7 mouse cellular contexts compared by ENCODE assay signal in genomic region chr8:4275275-4276110, GRCm38 (mm10). TPM values are rescaled to one million over a fixed set of nuclear protein-coding genes. Genes with fewer than 3 reads are reported as not detected.
DNase-seq lines count a peak whose midpoint lies in the region; ATAC-seq lines count a peak whose summit lies in the region.

TSS of gene Timm44 (minus strand) at chr8:4275913.

- intact Hi-C loops in gastrocnemius, postnatal 36 days (cut with DNase I), result loop anchor here (5.0 kb wide), 1 partner anchor 47 kb away; no protein-coding TSS in a partner anchor
- intact Hi-C loops in left cerebral cortex, postnatal 25 days (cut with DNase I), result loop anchor here (5.0 kb wide), 1 partner anchor 47 kb away; no protein-coding TSS in a partner anchor

- ATAC-seq in intestine, embryonic 15.5 days, result peak; percentile 99

- no peaks in the 10 kb centered on the region for H3K9me3 ChIP-seq in intestine, embryonic 15.5 days
- no peaks in the 10 kb centered on the region for H3K9me3 ChIP-seq in midbrain, embryonic 10.5 days (replicated peaks)

- H3K36me3 ChIP-seq in intestine, embryonic 15.5 days, result peaks cover 16% of the 10 kb centered on the region; the same call in 1 of the 2 replicates
- H3K36me3 ChIP-seq in midbrain, embryonic 10.5 days, result peaks cover 37% of the 10 kb centered on the region

- peak within 1 kb of the TSS; percentile 67 for H3K9ac ChIP-seq in intestine, embryonic 15.5 days

- no peaks in the 10 kb centered on the region for H3K27me3 ChIP-seq in intestine, embryonic 15.5 days (replicated peaks)
- H3K27me3 ChIP-seq in midbrain, embryonic 10.5 days (ENCODE audit: low read depth, poor library complexity, severe bottlenecking), result no peaks in the 10 kb centered on the region

- peak within 1 kb of the TSS; percentile 75 for H3K4me2 ChIP-seq in intestine, embryonic 15.5 days (replicated peaks)

- H3K4me3 ChIP-seq in intestine, embryonic 15.5 days (replicated peaks), result peak within 1 kb of the TSS; percentile 68
- H3K4me3 ChIP-seq in midbrain, embryonic 10.5 days, result peak within 1 kb of the TSS; percentile 91

- peak; percentile 97 for DNase-seq in adrenal gland, adult 2 months
- peak; percentile 97 for DNase-seq in embryo, embryonic 11.5 days (ENCODE audit: low read depth, low spot score)
- peak; percentile 86 to 90 for DNase-seq in gastrocnemius, postnatal 36 days
- DNase-seq in left cerebral cortex, postnatal 25 days (ENCODE audit: low spot score in 2 of 2), result peak; percentile 96 to 99
- DNase-seq in midbrain, embryonic 10.5 days (ENCODE audit: low spot score), result peak; percentile 95
- peak; percentile 97 for DNase-seq in right cerebral cortex, postnatal 4 days

- WGBS in intestine, embryonic 15.5 days, result under 1% methylated on average over 39 of the region's 39 CpGs
- WGBS in midbrain, embryonic 10.5 days, result under 1% methylated on average over 39 of the region's 39 CpGs

- H3K4me1 ChIP-seq in intestine, embryonic 15.5 days (replicated peaks), result peaks cover 7% of the 10 kb centered on the region; the same call in 1 of the 2 replicates
- peaks cover 12% of the 10 kb centered on the region for H3K4me1 ChIP-seq in midbrain, embryonic 10.5 days

- peak within 1 kb of the TSS; percentile 13; the same call in 1 of the 2 replicates for H3K27ac ChIP-seq in intestine, embryonic 15.5 days
- peak within 1 kb of the TSS; percentile 91 for H3K27ac ChIP-seq in midbrain, embryonic 10.5 days (replicated peaks)

RNA-seq across cellular contexts. Expression of gene Timm44, which starts in this region (rescaled TPM):
- 10 to 100 TPM; 85.8 to 98.6 TPM for total RNA-seq in adrenal gland, adult 2 months (2021)
- 69.2 and 76.8 TPM in 2 replicates for polyA plus RNA-seq in adrenal gland, adult 2 months (2012; rRNA removed)
- 10 to 100 TPM; 71.3 to 74.9 TPM for total RNA-seq in gastrocnemius, postnatal 36 days (2021)
- polyA plus RNA-seq in intestine, embryonic 15.5 days (2015; fragmentation: Nextera tagmentation; extraction: Ambion mirVana), result 65.8 and 69.7 TPM in 2 replicates
- total RNA-seq in left cerebral cortex, postnatal 25 days (2021), result 10 to 100 TPM; 60.4 to 66.8 TPM
- 61.9 and 66.9 TPM in 2 replicates for polyA plus RNA-seq in midbrain, embryonic 10.5 days (2016; fragmentation: Nextera tagmentation; extraction: Ambion mirVana)

Comparison
In these comparisons a context has a peak if more than half of its experiments do, and no peak if none do; other contexts are left out.
1. Peak in every context shown above with its lines: DNase-seq, ATAC-seq, H3K4me3 ChIP-seq and H3K27ac ChIP-seq.